Mouse (Mus musculus) lung, postnatal 25 days (tissue): ENCODE measurements around the gene Sult2b1.

Experiments used
- DNase-seq: peaks from one replicate; pipeline ENCODE4 v3.0.0; 2022; ENCODE audit warnings: low spot score

Sult2b1 gene

GRCm38 (mm10) chr7:45693921-45694591, 90.4 kb downstream of the Sult2b1 start, which contains the start of gene Sec1:
Gene Sec1, minus strand, starts transcription at chr7:45694402.
- no peak for DNase-seq

GRCm38 (mm10) chr7:45692364-45692763, 92.1 kb downstream of the Sult2b1 start:
- DNase-seq: no peak

- no peak for DNase-seq
Observed at GRCm38 (mm10) chr7:45689800-45690199, 94.7 kb downstream of the Sult2b1 start.

- no peak for DNase-seq
Observed at GRCm38 (mm10) chr7:45689099-45689498, 95.4 kb downstream of the Sult2b1 start.

GRCm38 (mm10) chr7:45686841-45687240, 97.6 kb downstream of the Sult2b1 start:
- no peak for DNase-seq

GRCm38 (mm10) chr7:45685811-45686210, 98.7 kb downstream of the Sult2b1 start:
- no peak for DNase-seq

- no peak for DNase-seq
Observed at GRCm38 (mm10) chr7:45683396-45684050, 100.9 kb downstream of the Sult2b1 start, which contains the start of gene Ntn5. Gene Ntn5, plus strand, starts transcription at chr7:45684022.

- DNase-seq: peak; percentile 92
Observed at GRCm38 (mm10) chr7:45682144-45683126, 102.0 kb downstream of the Sult2b1 start.

GRCm38 (mm10) chr7:45681046-45681736, 103.3 kb downstream of the Sult2b1 start:
- DNase-seq: peak; percentile 74
